Mouse (Mus musculus) forebrain, embryonic 14.5 days (tissue): ENCODE results near the gene Trappc6b. TPM values are rescaled to one million over a fixed set of nuclear protein-coding genes. Genes with fewer than 3 reads are reported as not detected.

ENCODE experiments used
- ATAC-seq: fragments of 200-750 bp; cut with Nextera tagmentation; 2 replicates; pipeline ENCODE4 v1.8.0; 2017; ENCODE audit warnings: mild to moderate bottlenecking, moderate library complexity
- DNase-seq: peaks from one replicate; pipeline ENCODE4 v3.0.0-alpha.2; 2015; ENCODE audit warnings: low spot score
- H3K27ac ChIP-seq: fragments of 300-500 bp; sonication (generic); 2 replicates; pipeline ENCODE4 v1.5.1; 2014; ENCODE audit warnings: low read depth, mild to moderate bottlenecking, control low read depth, low read length, moderate library complexity
- H3K27me3 ChIP-seq: fragments of 300-500 bp; sonication (generic); replicated peaks from 2 replicates; pipeline ENCODE4 v1.6.1; 2014; ENCODE audit warnings: low read length, control low read depth, mixed read lengths; ENCODE audit not compliant: control insufficient read depth, insufficient read depth
- H3K36me3 ChIP-seq: fragments of 300-500 bp; sonication (generic); 2 replicates; pipeline ENCODE4 v1.6.1; 2014; ENCODE audit warnings: low read length, control low read depth; ENCODE audit not compliant: control insufficient read depth, insufficient read depth
- H3K4me1 ChIP-seq: fragments of 300-500 bp; sonication (generic); 2 replicates; pipeline ENCODE4 v1.6.1; 2014; ENCODE audit warnings: antibody characterized with exemption, low read length, control low read depth; ENCODE audit not compliant: control insufficient read depth, insufficient read depth
- H3K4me2 ChIP-seq: fragments of 300-500 bp; sonication (generic); 2 replicates; pipeline ENCODE4 v1.6.1; 2014; ENCODE audit warnings: mild to moderate bottlenecking, control low read depth, low read length
- H3K4me3 ChIP-seq: fragments of 300-500 bp; sonication (generic); 2 replicates; pipeline ENCODE4 v1.5.1; 2014; ENCODE audit warnings: low read depth, low read length, control low read depth
- H3K9ac ChIP-seq: fragments of 300-500 bp; sonication (generic); 2 replicates; pipeline ENCODE4 v1.6.1; 2014; ENCODE audit warnings: mild to moderate bottlenecking, low read length, control low read depth, moderate library complexity
- H3K9me3 ChIP-seq: fragments of 300-500 bp; sonication (generic); replicated peaks from 2 replicates; pipeline ENCODE4 v1.6.1; 2016; ENCODE audit warnings: low read length, control low read depth, mixed read lengths; ENCODE audit not compliant: control insufficient read depth
- WGBS: fragments of 180-500 bp; shearing (Covaris S2); extraction: QIAGEN DNeasy Blood & Tissue Kit; methylation state at CpG from one replicate; pipeline ENCODE4 v1.1.7; 2014; 5-methylcytosine and 5-hydroxymethylcytosine counted together
- polyA plus RNA-seq: library from polyadenylated mRNA; unstranded; fragments of >200 nt; fragmentation: Nextera tagmentation; extraction: Ambion mirVana; gene quantifications from 2 replicates; pipeline ENCODE4 v1.2.1, GENCODE M21; 2014

Trappc6b gene
- polyA plus RNA-seq, result 92.8 and 99.7 TPM in 2 replicates

GRCm38 (mm10) chr12:59060993-59061595, at the start of gene Trappc6b:
Gene Trappc6b (minus strand): TSS chr12:59061472.
- WGBS, result under 1% methylated on average over 47 of the region's 49 CpGs

GRCm38 (mm10) chr12:59107926-59108325, 46.7 kb upstream of the Trappc6b start:
- no peaks in the 10 kb centered on the region for H3K36me3 ChIP-seq
- WGBS, result 91% methylated on average over 4 of the region's 4 CpGs
- ATAC-seq, result no peak

More at GRCm38 (mm10) chr12:59060993-59061595, at the start of gene Trappc6b:
- Histone ChIP-seq H3K36me3 (peaks cover 3% of the 10 kb centered on the region; the same call in 1 of the 2 replicates), H3K27me3 (no peaks in the 10 kb centered on the region), H3K4me1 (peaks cover 11% of the 10 kb centered on the region), H3K4me2 (peak within 1 kb of the TSS; percentile 80), H3K27ac (peak within 1 kb of the TSS; percentile 89), H3K4me3 (peak within 1 kb of the TSS; percentile 59), H3K9ac (peak within 1 kb of the TSS; percentile 91), H3K9me3 (no peaks in the 10 kb centered on the region)
- peak; percentile 87 for DNase-seq
- peak; percentile 98 for ATAC-seq

GRCm38 (mm10) chr12:59106491-59106890, 45.2 kb upstream of the Trappc6b start:
- WGBS, result 66% methylated on average over 5 of the region's 5 CpGs
- Histone ChIP-seq H3K36me3 (no peaks in the 10 kb centered on the region), H3K9me3 (no peaks in the 10 kb centered on the region), H3K27ac (no peak overlapping the region), H3K27me3 (no peaks in the 10 kb centered on the region), H3K4me3 (no peak overlapping the region), H3K4me2 (no peak overlapping the region), H3K9ac (no peak overlapping the region), H3K4me1 (no peaks in the 10 kb centered on the region)
- DNase-seq, result no peak
- ATAC-seq, result no peak

More at GRCm38 (mm10) chr12:59107926-59108325, 46.7 kb upstream of the Trappc6b start:
- H3K4me2 ChIP-seq, result no peak overlapping the region
- H3K9me3 ChIP-seq, result no peaks in the 10 kb centered on the region
- H3K4me1 ChIP-seq, result no peaks in the 10 kb centered on the region
- DNase-seq, result no peak
- no peak overlapping the region for H3K9ac ChIP-seq
- no peak overlapping the region for H3K27ac ChIP-seq
- no peak overlapping the region for H3K4me3 ChIP-seq
- H3K27me3 ChIP-seq, result no peaks in the 10 kb centered on the region

GRCm38 (mm10) chr12:59105914-59106313, 44.6 kb upstream of the Trappc6b start:
- no peaks in the 10 kb centered on the region for H3K4me1 ChIP-seq
- no peaks in the 10 kb centered on the region for H3K27me3 ChIP-seq
- no peaks in the 10 kb centered on the region for H3K36me3 ChIP-seq
- no peak overlapping the region for H3K27ac ChIP-seq
- no peaks in the 10 kb centered on the region for H3K9me3 ChIP-seq
- ATAC-seq (no peak), DNase-seq (no peak)
- 94% methylated on average over 6 of the region's 6 CpGs for WGBS
- H3K4me2 ChIP-seq, result no peak overlapping the region
- no peak overlapping the region for H3K4me3 ChIP-seq
- H3K9ac ChIP-seq, result no peak overlapping the region

GRCm38 (mm10) chr12:59104771-59105170, 43.5 kb upstream of the Trappc6b start:
- H3K4me3 ChIP-seq, result no peak overlapping the region
- H3K9me3 ChIP-seq, result no peaks in the 10 kb centered on the region
- ATAC-seq, result no peak
- H3K4me2 ChIP-seq, result no peak overlapping the region
- no peak overlapping the region for H3K9ac ChIP-seq
- H3K4me1 ChIP-seq, result no peaks in the 10 kb centered on the region
- no peaks in the 10 kb centered on the region for H3K27me3 ChIP-seq
- no peak for DNase-seq
- 76% methylated on average over 5 of the region's 5 CpGs for WGBS
- H3K27ac ChIP-seq, result no peak overlapping the region
- no peaks in the 10 kb centered on the region for H3K36me3 ChIP-seq

- 87% methylated on average over 19 of the region's 19 CpGs for WGBS
- ATAC-seq, result no peak
- no peaks in the 10 kb centered on the region for H3K4me1 ChIP-seq
These were observed 34.1 kb upstream of the Trappc6b start, which contains the start of gene Mia2 for GRCm38 (mm10) chr12:59095104-59096025. Gene Mia2 (plus strand): TSS chr12:59095799.

GRCm38 (mm10) chr12:59093543-59093942, 32.3 kb upstream of the Trappc6b start:
- no peak overlapping the region for H3K9ac ChIP-seq
- no peak overlapping the region for H3K4me3 ChIP-seq
- H3K4me1 ChIP-seq, result no peaks in the 10 kb centered on the region
- no peaks in the 10 kb centered on the region for H3K27me3 ChIP-seq
- no peaks in the 10 kb centered on the region for H3K36me3 ChIP-seq
- no peak overlapping the region for H3K27ac ChIP-seq
- ATAC-seq (no peak), DNase-seq (no peak)
- H3K9me3 ChIP-seq, result no peaks in the 10 kb centered on the region
- WGBS, result 63% methylated on average over 2 of the region's 2 CpGs
- H3K4me2 ChIP-seq, result no peak overlapping the region

More at GRCm38 (mm10) chr12:59095104-59096025, 34.1 kb upstream of the Trappc6b start, which contains the start of gene Mia2:
- Histone ChIP-seq H3K9me3 (no peaks in the 10 kb centered on the region), H3K27ac (no peak within 1 kb of the TSS), H3K4me3 (no peak within 1 kb of the TSS), H3K27me3 (no peaks in the 10 kb centered on the region), H3K9ac (no peak within 1 kb of the TSS), H3K4me2 (no peak within 1 kb of the TSS), H3K36me3 (no peaks in the 10 kb centered on the region)
- no peak for DNase-seq

- no peak overlapping the region for H3K27ac ChIP-seq
- H3K4me1 ChIP-seq, result no peaks in the 10 kb centered on the region
- DNase-seq (no peak), ATAC-seq (no peak)
- H3K9ac ChIP-seq, result no peak overlapping the region
- no peaks in the 10 kb centered on the region for H3K36me3 ChIP-seq
- WGBS, result 74% methylated on average over 5 of the region's 5 CpGs
- H3K27me3 ChIP-seq, result no peaks in the 10 kb centered on the region
- no peak overlapping the region for H3K4me2 ChIP-seq
- H3K4me3 ChIP-seq, result no peak overlapping the region
- H3K9me3 ChIP-seq, result no peaks in the 10 kb centered on the region
These were observed 24.9 kb upstream of the Trappc6b start for GRCm38 (mm10) chr12:59086171-59086570.
